Mouse (Mus musculus): ENCODE measurements around the gene Lrrc34.

DNA sequence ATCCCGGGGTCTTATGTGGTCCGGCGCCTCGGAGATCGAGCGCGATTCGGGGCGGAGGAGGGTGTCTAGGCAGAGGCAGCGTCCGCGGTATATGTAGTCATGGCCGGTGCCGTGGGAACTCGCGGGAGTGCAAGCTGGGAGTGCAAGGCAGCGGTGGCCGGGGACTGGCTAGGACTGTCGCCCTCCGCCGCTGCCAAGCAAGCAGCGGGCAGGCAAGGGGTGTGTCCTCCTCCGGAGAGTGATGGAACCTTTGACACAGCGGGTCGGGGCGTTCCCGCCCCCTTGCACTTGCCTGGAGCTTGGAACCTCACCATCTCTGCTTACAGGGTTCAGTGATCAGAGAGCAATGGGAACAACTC lies 45.0 kb downstream of the Lrrc34 start:
- TF ChIP-seq POLR2A (IDR thresholded peaks at IDR 0.05; ENCODE audit: borderline replicate concordance, extremely low read depth, low read depth, low read length) (no peak), CTCF (IDR thresholded peaks at IDR 0.05; ENCODE audit: insufficient read depth, low read length) (no peak)
